Mouse (Mus musculus): ENCODE data around the gene Gfpt1. TPM values are rescaled to one million over a fixed set of nuclear protein-coding genes. Genes with fewer than 3 reads are reported as not detected.

The Gfpt1 gene
- polyA plus RNA-seq, 1 experiment from 2014 or later, result 16.9 TPM

- DNase-seq (ENCODE audit: low spot score), result no peak
- Histone ChIP-seq H3K27me3 (ENCODE audit: control insufficient read depth, insufficient read depth, low read length) (no peaks in the 10 kb centered on the region), H3K4me2 (replicated peaks; ENCODE audit: low read depth, low read length) (no peak overlapping the region), H3K27ac (ENCODE audit: low read depth, low read length) (no peak overlapping the region), H3K9me3 (ENCODE audit: control insufficient read depth, low read length) (no peaks in the 10 kb centered on the region), H3K4me3 (ENCODE audit: low read depth, low read length) (no peak overlapping the region), H3K36me3 (ENCODE audit: control insufficient read depth, insufficient read depth, low read length) (no peaks in the 10 kb centered on the region), H3K9ac (ENCODE audit: low read depth, low read length) (no peak overlapping the region), H3K4me1 (replicated peaks; ENCODE audit: control insufficient read depth, insufficient read depth, low read length) (no peaks in the 10 kb centered on the region)
- no peak for ATAC-seq (ENCODE audit: low FRiP score)
- WGBS, result 95% methylated on average over 3 of the region's 3 CpGs
These were observed 8.3 kb upstream of the Gfpt1 start for GRCm38 (mm10) chr6:87034395-87034794.

GRCm38 (mm10) chr6:87037826-87038620, 4.6 kb upstream of the Gfpt1 start:
- no peaks in the 10 kb centered on the region for H3K36me3 ChIP-seq (ENCODE audit: control insufficient read depth, insufficient read depth, low read length)
- no peak overlapping the region for H3K27ac ChIP-seq (ENCODE audit: low read depth, low read length)
- H3K27me3 ChIP-seq (ENCODE audit: control insufficient read depth, insufficient read depth, low read length), result no peaks in the 10 kb centered on the region
- no peak for DNase-seq (ENCODE audit: low spot score)
- ATAC-seq (ENCODE audit: low FRiP score), result no peak
- no peak overlapping the region for H3K4me2 ChIP-seq (replicated peaks; ENCODE audit: low read depth, low read length)
- WGBS, result 90% methylated on average over 10 of the region's 10 CpGs
- no peaks in the 10 kb centered on the region for H3K4me1 ChIP-seq (replicated peaks; ENCODE audit: control insufficient read depth, insufficient read depth, low read length)
- H3K9ac ChIP-seq (ENCODE audit: low read depth, low read length), result no peak overlapping the region
- no peak overlapping the region for H3K4me3 ChIP-seq (ENCODE audit: low read depth, low read length)
- H3K9me3 ChIP-seq (ENCODE audit: control insufficient read depth, low read length), result no peaks in the 10 kb centered on the region

GRCm38 (mm10) chr6:87039161-87039560, 3.5 kb upstream of the Gfpt1 start:
- no peak for ATAC-seq (ENCODE audit: low FRiP score)
- Histone ChIP-seq H3K36me3 (ENCODE audit: control insufficient read depth, insufficient read depth, low read length) (no peaks in the 10 kb centered on the region), H3K9ac (ENCODE audit: low read depth, low read length) (no peak overlapping the region), H3K4me2 (replicated peaks; ENCODE audit: low read depth, low read length) (no peak overlapping the region), H3K9me3 (ENCODE audit: control insufficient read depth, low read length) (no peaks in the 10 kb centered on the region), H3K27me3 (ENCODE audit: control insufficient read depth, insufficient read depth, low read length) (no peaks in the 10 kb centered on the region), H3K4me3 (ENCODE audit: low read depth, low read length) (no peak overlapping the region), H3K27ac (ENCODE audit: low read depth, low read length) (no peak overlapping the region), H3K4me1 (replicated peaks; ENCODE audit: control insufficient read depth, insufficient read depth, low read length) (no peaks in the 10 kb centered on the region)
- 86% methylated on average over 8 of the region's 8 CpGs for WGBS
- DNase-seq (ENCODE audit: low spot score), result no peak

- ATAC-seq (ENCODE audit: low FRiP score) (no peak), DNase-seq (ENCODE audit: low spot score) (no peak)
- H3K4me1 ChIP-seq (replicated peaks; ENCODE audit: control insufficient read depth, insufficient read depth, low read length), result no peaks in the 10 kb centered on the region
- 87% methylated on average over 4 of the region's 4 CpGs for WGBS
- no peaks in the 10 kb centered on the region for H3K27me3 ChIP-seq (ENCODE audit: control insufficient read depth, insufficient read depth, low read length)
- no peak overlapping the region for H3K27ac ChIP-seq (ENCODE audit: low read depth, low read length)
- no peak overlapping the region for H3K4me3 ChIP-seq (ENCODE audit: low read depth, low read length)
- H3K4me2 ChIP-seq (replicated peaks; ENCODE audit: low read depth, low read length), result no peak overlapping the region
- H3K9ac ChIP-seq (ENCODE audit: low read depth, low read length), result no peak overlapping the region
- H3K9me3 ChIP-seq (ENCODE audit: control insufficient read depth, low read length), result no peaks in the 10 kb centered on the region
- H3K36me3 ChIP-seq (ENCODE audit: control insufficient read depth, insufficient read depth, low read length), result no peaks in the 10 kb centered on the region
These were observed 1.7 kb upstream of the Gfpt1 start for GRCm38 (mm10) chr6:87040971-87041370.

- Histone ChIP-seq H3K27ac (ENCODE audit: low read depth, low read length) (no peak overlapping the region), H3K4me3 (ENCODE audit: low read depth, low read length) (no peak overlapping the region), H3K36me3 (ENCODE audit: control insufficient read depth, insufficient read depth, low read length) (no peaks in the 10 kb centered on the region), H3K27me3 (ENCODE audit: control insufficient read depth, insufficient read depth, low read length) (no peaks in the 10 kb centered on the region), H3K4me2 (replicated peaks; ENCODE audit: low read depth, low read length) (no peak overlapping the region), H3K4me1 (replicated peaks; ENCODE audit: control insufficient read depth, insufficient read depth, low read length) (no peaks in the 10 kb centered on the region), H3K9ac (ENCODE audit: low read depth, low read length) (no peak overlapping the region; the same call in 1 of the 2 replicates), H3K9me3 (ENCODE audit: control insufficient read depth, low read length) (no peaks in the 10 kb centered on the region)
- DNase-seq (ENCODE audit: low spot score) (no peak), ATAC-seq (ENCODE audit: low FRiP score) (no peak)
- 92% methylated on average over 7 of the region's 7 CpGs for WGBS
These were observed 1.2 kb upstream of the Gfpt1 start for GRCm38 (mm10) chr6:87041431-87041830.

DNA sequence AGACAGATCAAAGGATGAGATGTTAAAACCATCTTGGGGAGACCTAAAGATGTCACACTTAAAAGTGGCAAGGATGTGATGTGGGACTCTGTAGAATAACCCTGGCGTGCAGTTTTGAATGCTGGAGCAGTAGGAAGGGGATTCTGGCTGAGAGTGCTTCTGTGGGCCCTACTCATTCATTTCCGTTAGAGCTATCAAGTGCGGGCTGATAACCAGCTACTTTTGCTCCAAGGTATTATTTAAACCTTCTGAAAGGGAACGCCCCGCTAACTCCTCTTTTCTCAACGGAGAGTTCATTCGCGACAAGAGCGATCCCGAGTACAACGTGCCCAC, 676 bp upstream of the Gfpt1 start:
- no peaks in the 10 kb centered on the region for H3K4me1 ChIP-seq (replicated peaks; ENCODE audit: control insufficient read depth, insufficient read depth, low read length)
- no peaks in the 10 kb centered on the region for H3K27me3 ChIP-seq (ENCODE audit: control insufficient read depth, insufficient read depth, low read length)
- H3K9ac ChIP-seq (ENCODE audit: low read depth, low read length), result peak overlapping the region; percentile 69
- no peaks in the 10 kb centered on the region for H3K36me3 ChIP-seq (ENCODE audit: control insufficient read depth, insufficient read depth, low read length)
- ATAC-seq (ENCODE audit: low FRiP score) (peak; percentile 18), DNase-seq (ENCODE audit: low spot score) (no peak)
- H3K9me3 ChIP-seq (ENCODE audit: control insufficient read depth, low read length), result no peaks in the 10 kb centered on the region
- peak overlapping the region; percentile 94 for H3K27ac ChIP-seq (ENCODE audit: low read depth, low read length)
- 0% methylated on average over 11 of the region's 11 CpGs for WGBS
- peak overlapping the region; percentile 60 for H3K4me3 ChIP-seq (ENCODE audit: low read depth, low read length)
- peak overlapping the region; percentile 63 for H3K4me2 ChIP-seq (replicated peaks; ENCODE audit: low read depth, low read length)

DNA sequence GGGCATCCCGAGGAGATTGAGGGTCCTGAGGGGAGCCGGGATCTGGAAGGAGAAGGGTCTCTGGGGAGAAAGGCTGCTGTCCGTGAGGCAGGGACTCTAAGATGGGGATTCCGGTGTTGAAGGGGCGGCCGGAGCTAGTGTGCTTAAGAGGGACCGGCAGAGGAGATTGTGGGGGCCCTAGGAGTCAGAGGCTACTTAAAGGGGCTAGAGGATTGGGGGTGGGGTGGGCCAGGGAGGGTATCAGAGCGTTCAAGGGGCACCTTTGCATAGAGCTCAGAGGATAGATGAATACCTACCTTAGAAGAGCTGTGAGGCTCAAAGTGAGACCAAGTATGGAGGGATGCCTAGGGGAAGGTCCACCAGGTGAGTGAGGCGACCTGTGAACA, 478 bp downstream of the Gfpt1 start:
- peak; percentile 60 for ATAC-seq (ENCODE audit: low FRiP score)
- WGBS, result 1% methylated on average over 9 of the region's 9 CpGs
- H3K4me3 ChIP-seq (ENCODE audit: low read depth, low read length), result peak overlapping the region; percentile 60
- peak overlapping the region; percentile 69 for H3K9ac ChIP-seq (ENCODE audit: low read depth, low read length)
- H3K9me3 ChIP-seq (ENCODE audit: control insufficient read depth, low read length), result no peaks in the 10 kb centered on the region
- H3K4me2 ChIP-seq (replicated peaks; ENCODE audit: low read depth, low read length), result peak overlapping the region; percentile 63
- no peaks in the 10 kb centered on the region for H3K36me3 ChIP-seq (ENCODE audit: control insufficient read depth, insufficient read depth, low read length)
- H3K27me3 ChIP-seq (ENCODE audit: control insufficient read depth, insufficient read depth, low read length), result no peaks in the 10 kb centered on the region
- H3K27ac ChIP-seq (ENCODE audit: low read depth, low read length), result peak overlapping the region; percentile 94
- H3K4me1 ChIP-seq (replicated peaks; ENCODE audit: control insufficient read depth, insufficient read depth, low read length), result no peaks in the 10 kb centered on the region
- DNase-seq (ENCODE audit: low spot score), result no peak

- Histone ChIP-seq H3K4me1 (replicated peaks; ENCODE audit: control insufficient read depth, insufficient read depth, low read length) (no peaks in the 10 kb centered on the region), H3K27me3 (ENCODE audit: control insufficient read depth, insufficient read depth, low read length) (no peaks in the 10 kb centered on the region), H3K4me2 (replicated peaks; ENCODE audit: low read depth, low read length) (no peak overlapping the region), H3K9ac (ENCODE audit: low read depth, low read length) (no peak overlapping the region), H3K27ac (ENCODE audit: low read depth, low read length) (no peak overlapping the region), H3K36me3 (ENCODE audit: control insufficient read depth, insufficient read depth, low read length) (no peaks in the 10 kb centered on the region), H3K9me3 (ENCODE audit: control insufficient read depth, low read length) (no peaks in the 10 kb centered on the region), H3K4me3 (ENCODE audit: low read depth, low read length) (no peak overlapping the region)
- DNase-seq (ENCODE audit: low spot score), result no peak
- no peak for ATAC-seq (ENCODE audit: low FRiP score)
- WGBS, result 93% methylated on average over 2 of the region's 2 CpGs
These were observed 2.2 kb downstream of the Gfpt1 start for GRCm38 (mm10) chr6:87044895-87045294.

DNA sequence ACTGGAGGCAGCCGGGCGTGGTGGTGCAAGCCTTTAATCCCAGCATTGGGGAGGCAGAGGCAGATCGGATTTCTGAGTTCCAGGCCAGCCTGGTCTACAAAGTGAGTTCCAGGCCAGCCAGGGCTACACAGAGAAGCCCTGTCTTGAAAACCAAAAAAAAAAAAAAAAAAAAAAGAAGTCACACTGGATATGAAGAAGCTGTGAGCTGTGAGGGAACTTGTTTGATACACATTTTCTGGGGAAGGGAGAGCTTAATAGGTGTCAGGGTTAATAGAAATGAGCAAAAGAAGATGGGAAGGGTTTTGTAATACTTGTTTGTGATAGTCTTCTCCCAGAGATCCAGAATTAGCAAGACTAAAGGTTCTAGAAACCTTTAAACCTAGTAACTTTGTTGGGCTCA, 2.9 kb downstream of the Gfpt1 start:
- H3K4me3 ChIP-seq (ENCODE audit: low read depth, low read length), result no peak overlapping the region
- WGBS, result 80% methylated on average over 3 of the region's 3 CpGs

More for the DNA sequence above, 2.9 kb downstream of the Gfpt1 start:
- Histone ChIP-seq H3K27ac (ENCODE audit: low read depth, low read length) (no peak overlapping the region), H3K4me2 (replicated peaks; ENCODE audit: low read depth, low read length) (no peak overlapping the region), H3K27me3 (ENCODE audit: control insufficient read depth, insufficient read depth, low read length) (no peaks in the 10 kb centered on the region), H3K9me3 (ENCODE audit: control insufficient read depth, low read length) (no peaks in the 10 kb centered on the region), H3K36me3 (ENCODE audit: control insufficient read depth, insufficient read depth, low read length) (no peaks in the 10 kb centered on the region), H3K9ac (ENCODE audit: low read depth, low read length) (no peak overlapping the region), H3K4me1 (replicated peaks; ENCODE audit: control insufficient read depth, insufficient read depth, low read length) (no peaks in the 10 kb centered on the region)
- DNase-seq (ENCODE audit: low spot score) (no peak), ATAC-seq (ENCODE audit: low FRiP score) (no peak)

Data from hindbrain, embryonic 11.5 days (tissue).